Mouse (Mus musculus) megakaryocyte, embryonic 14.5 days (primary cell): ENCODE measurements around the gene Lnx1.

ENCODE experiments used
- FLI1 ChIP-seq: IDR thresholded peaks from 2 replicates; pipeline ENCODE4 v1.6.1; 2012; ENCODE audit warnings: low read length, inconsistent platforms, mixed read lengths
- GATA1 ChIP-seq: IDR thresholded peaks from 3 replicates; pipeline ENCODE4 v1.6.1; 2012; ENCODE audit warnings: mixed read lengths, low read length, inconsistent platforms, borderline replicate concordance

DNA sequence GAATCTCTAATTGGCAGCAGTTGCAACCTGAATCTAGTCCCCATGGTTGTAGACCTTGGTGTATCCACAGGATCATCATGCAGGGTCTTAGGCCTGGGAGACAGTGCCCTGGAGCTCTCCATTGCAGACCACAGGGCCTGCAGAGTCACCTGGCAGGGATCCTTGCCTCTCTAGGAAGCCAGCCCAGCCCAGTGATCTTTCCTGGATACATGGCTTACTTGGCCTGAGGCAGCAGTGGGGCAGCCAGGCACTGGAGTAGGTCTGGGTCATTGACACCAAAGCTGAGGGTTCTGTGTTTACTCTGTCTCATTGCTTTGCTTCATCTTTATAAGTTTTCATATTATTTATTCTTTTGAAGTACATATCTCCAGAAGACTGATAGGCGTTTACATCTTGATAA, 141.6 kb downstream of the Lnx1 start:
- TF ChIP-seq GATA1 (no peak), FLI1 (no peak)
